Mouse (Mus musculus) left cerebral cortex, postnatal 25 days (tissue): ENCODE results near the gene Stfa3. TPM values are rescaled to one million over a fixed set of nuclear protein-coding genes. Genes with fewer than 3 reads are reported as not detected.
"Not testable (repeated sequence)": the region's sequence is repeated elsewhere in the genome, so short reads cannot be mapped to it uniquely, and the experiment has no call there.

Experiments
- DNase-seq, 2 experiments: peaks; one replicate each; pipeline ENCODE4 v3.0.0; 2022; ENCODE audit warnings: low spot score in 2 of 2, mixed read lengths in 1 of 2
- intact Hi-C: fragments of 180-260 bp; cut with DNase I; formaldehyde crosslinking; loops from one replicate; pipeline ENCODE4 v1.15.1; 2025
- total RNA-seq, 2 experiments: library from RNA; stranded (reverse); gene quantifications; 2 replicates each; pipeline ENCODE4 v1.2.3; 2021

The Stfa3 gene
- total RNA-seq, result not detected

- intact Hi-C loops, result no loop called here
- DNase-seq, result no peak
Observed at GRCm38 (mm10) chr16:36455342-36455802, at the start of gene Stfa3. Gene Stfa3 (minus strand): TSS chr16:36455392.

GRCm38 (mm10) chr16:36502286-36502685 is 47.1 kb upstream of the Stfa3 start:
- intact Hi-C loops, result no loop called here
- DNase-seq, result no peak

- DNase-seq, result no peak
- intact Hi-C loops, result no loop called here
Observed at GRCm38 (mm10) chr16:36492420-36492819, 37.2 kb upstream of the Stfa3 start.

GRCm38 (mm10) chr16:36476866-36477265 is 21.7 kb upstream of the Stfa3 start:
- intact Hi-C loops, result loop anchor here (10.0 kb wide), 1 partner anchor 248 kb away; no protein-coding TSS in a partner anchor
- no peak for DNase-seq

GRCm38 (mm10) chr16:36475530-36475929 is 20.3 kb upstream of the Stfa3 start:
- DNase-seq, result no peak
- intact Hi-C loops, result loop anchor here (10.0 kb wide), 1 partner anchor 249 kb away; no protein-coding TSS in a partner anchor

- no peak for DNase-seq
- intact Hi-C loops, result loop anchor here (5.0 to 10.0 kb wide), 2 partner anchors 250 to 537 kb away; partner anchors contain the start of gene Polq
Observed at GRCm38 (mm10) chr16:36474849-36475248, 19.7 kb upstream of the Stfa3 start.

GRCm38 (mm10) chr16:36473217-36474216 is 18.3 kb upstream of the Stfa3 start:
- peak; percentile 29 to 42 for DNase-seq

GRCm38 (mm10) chr16:36471066-36471633 is 16.0 kb upstream of the Stfa3 start:
- intact Hi-C loops, result loop anchor here (5.0 to 10.0 kb wide), 2 partner anchors 254 to 541 kb away; partner anchors contain the start of gene Polq
- no peak for DNase-seq

More at GRCm38 (mm10) chr16:36473217-36474216, 18.3 kb upstream of the Stfa3 start:
- intact Hi-C loops, result loop anchor here (1.0 to 10.0 kb wide), 4 partner anchors 149 to 539 kb away; partner anchors contain the start of gene Polq

GRCm38 (mm10) chr16:36469955-36470478 is 14.8 kb upstream of the Stfa3 start:
- no peak for DNase-seq
- intact Hi-C loops, result loop anchor here (5.0 to 10.0 kb wide), 2 partner anchors 255 to 542 kb away; partner anchors contain the start of gene Polq

- intact Hi-C loops, result no loop called here
- DNase-seq, result no peak
Observed at GRCm38 (mm10) chr16:36469367-36469766, 14.2 kb upstream of the Stfa3 start.

GRCm38 (mm10) chr16:36468862-36469261 is 13.7 kb upstream of the Stfa3 start:
- DNase-seq, result no peak
- intact Hi-C loops, result no loop called here

GRCm38 (mm10) chr16:36467936-36468335 is 12.7 kb upstream of the Stfa3 start:
- no peak for DNase-seq
- intact Hi-C loops, result no loop called here

- DNase-seq, result no peak
- intact Hi-C loops, result no loop called here
Observed at GRCm38 (mm10) chr16:36465436-36465835, 10.2 kb upstream of the Stfa3 start.

- DNase-seq, result peak in 1 of 2 experiments; percentile 47
- intact Hi-C loops, result no loop called here
Observed at GRCm38 (mm10) chr16:36464076-36464475, 8.9 kb upstream of the Stfa3 start.

- intact Hi-C loops, result no loop called here
Observed at GRCm38 (mm10) chr16:36460426-36460825, 5.2 kb upstream of the Stfa3 start.

GRCm38 (mm10) chr16:36420979-36421378 is 34.2 kb downstream of the Stfa3 start:
- intact Hi-C loops, result not testable (repeated sequence)

More at GRCm38 (mm10) chr16:36460426-36460825, 5.2 kb upstream of the Stfa3 start:
- DNase-seq, result no peak

GRCm38 (mm10) chr16:36408357-36408756 is 46.8 kb downstream of the Stfa3 start, which contains the start of gene Stfa2:
Gene Stfa2 (minus strand): TSS chr16:36408457.
- intact Hi-C loops, result no loop called here
- DNase-seq, result no peak

More at GRCm38 (mm10) chr16:36420979-36421378, 34.2 kb downstream of the Stfa3 start:
- not testable (repeated sequence) for DNase-seq
